Mouse (Mus musculus): ENCODE data around the gene Vdac2.

DNA sequence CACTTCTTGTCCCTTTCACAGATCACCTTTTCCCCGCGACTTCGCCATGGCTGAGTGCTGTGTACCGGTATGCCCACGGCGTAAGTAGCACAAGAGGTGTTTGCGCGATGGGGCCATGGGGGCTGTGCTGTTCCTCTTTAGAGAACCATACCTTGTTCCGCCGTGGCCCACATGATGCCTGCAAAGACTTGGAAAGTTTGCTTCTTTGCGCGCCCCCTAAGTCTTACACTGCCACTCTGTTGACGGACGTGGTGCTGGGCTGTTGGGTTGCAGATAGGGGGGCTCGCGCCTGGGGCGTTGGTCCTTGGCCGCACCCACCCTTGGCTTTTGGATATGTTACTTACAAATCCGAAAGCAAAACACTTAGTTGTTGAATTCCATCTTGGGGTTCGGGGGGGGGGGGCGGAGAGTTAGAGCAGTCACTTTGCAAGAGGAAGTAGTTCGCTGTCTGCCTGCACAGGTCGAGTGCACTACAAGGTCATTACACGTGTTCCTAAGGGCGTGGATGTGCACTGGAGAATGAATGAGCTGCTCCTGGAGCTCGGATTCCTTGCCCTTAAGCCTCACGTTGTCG is 6.9 kb downstream of the Vdac2 start:
- TF ChIP-seq EP300 (IDR thresholded peaks at IDR 0.05; ENCODE audit: low read depth), result no peak
- no peak for TF ChIP-seq CTCF (IDR thresholded peaks at IDR 0.05; ENCODE audit: low read depth)
